Mouse (Mus musculus) forebrain, embryonic 10.5 days (tissue): ENCODE results near the gene Nav1. TPM values are rescaled to one million over a fixed set of nuclear protein-coding genes. Genes with fewer than 3 reads are reported as not detected.

Experiments used
- DNase-seq: peaks from one replicate; pipeline ENCODE4 v3.0.0-alpha.2; 2017; ENCODE audit warnings: low spot score; ENCODE audit errors: extremely low spot score
- H3K27ac ChIP-seq: fragments of 300-500 bp; sonication (generic); 2 replicates; pipeline ENCODE4 v1.5.1; 2016; ENCODE audit warnings: mild to moderate bottlenecking
- H3K27me3 ChIP-seq: fragments of 300-500 bp; sonication (generic); 2 replicates; pipeline ENCODE4 v1.6.1; 2016; ENCODE audit warnings: mild to moderate bottlenecking; ENCODE audit not compliant: poor library complexity, severe bottlenecking
- H3K36me3 ChIP-seq: fragments of 300-500 bp; sonication (generic); replicated peaks from 2 replicates; pipeline ENCODE4 v1.6.1; 2016; ENCODE audit warnings: mild to moderate bottlenecking, moderate library complexity
- H3K4me1 ChIP-seq: fragments of 300-500 bp; sonication (generic); 2 replicates; pipeline ENCODE4 v1.6.1; 2016
- H3K4me3 ChIP-seq: fragments of 300-500 bp; sonication (generic); 2 replicates; pipeline ENCODE4 v1.5.1; 2016; ENCODE audit warnings: mild to moderate bottlenecking, moderate library complexity
- H3K9me3 ChIP-seq: fragments of 300-500 bp; sonication (generic); 2 replicates; pipeline ENCODE4 v1.6.1; 2016; ENCODE audit warnings: mild to moderate bottlenecking, moderate library complexity
- WGBS: fragments of 180-500 bp; shearing (Covaris S2); methylation state at CpG from one replicate; pipeline ENCODE4 v1.1.7; 2016; 5-methylcytosine and 5-hydroxymethylcytosine counted together
- polyA plus RNA-seq: library from polyadenylated mRNA; unstranded; fragments of >200 nt; fragmentation: Nextera tagmentation; extraction: Ambion mirVana; gene quantifications from 2 replicates; pipeline ENCODE4 v1.2.1, GENCODE M21; 2016

Nav1 gene
- polyA plus RNA-seq, 1 experiment from 2014 or later: 25.3 TPM

DNA sequence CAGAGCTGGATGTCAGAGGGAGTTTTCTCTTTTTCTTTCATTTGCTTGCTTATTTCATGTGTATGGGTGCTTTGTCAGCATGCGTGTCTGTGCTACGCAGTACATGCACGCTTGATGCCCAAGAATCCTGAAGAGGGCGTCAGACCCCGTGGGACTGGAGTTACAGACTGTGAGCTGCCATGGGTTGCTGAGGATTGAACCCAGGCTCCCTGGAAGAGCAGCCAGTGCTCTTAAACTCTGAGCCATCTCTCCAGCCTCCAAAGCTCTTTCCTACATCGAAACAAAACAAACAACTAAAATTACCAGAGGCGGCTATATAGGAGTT is 131.6 kb downstream of the Nav1 start:
- H3K27me3 ChIP-seq: no peaks in the 10 kb centered on the region
- peak overlapping the region; percentile 58 for H3K27ac ChIP-seq
- peaks cover 13% of the 10 kb centered on the region for H3K4me1 ChIP-seq
- whole genome bisulfite sequencing: 91% methylated on average over 7 of the region's 7 CpGs
- no peak for DNase-seq
- no peaks in the 10 kb centered on the region for H3K9me3 ChIP-seq
- H3K4me3 ChIP-seq: no peak overlapping the region
- peaks cover 63% of the 10 kb centered on the region for H3K36me3 ChIP-seq

DNA sequence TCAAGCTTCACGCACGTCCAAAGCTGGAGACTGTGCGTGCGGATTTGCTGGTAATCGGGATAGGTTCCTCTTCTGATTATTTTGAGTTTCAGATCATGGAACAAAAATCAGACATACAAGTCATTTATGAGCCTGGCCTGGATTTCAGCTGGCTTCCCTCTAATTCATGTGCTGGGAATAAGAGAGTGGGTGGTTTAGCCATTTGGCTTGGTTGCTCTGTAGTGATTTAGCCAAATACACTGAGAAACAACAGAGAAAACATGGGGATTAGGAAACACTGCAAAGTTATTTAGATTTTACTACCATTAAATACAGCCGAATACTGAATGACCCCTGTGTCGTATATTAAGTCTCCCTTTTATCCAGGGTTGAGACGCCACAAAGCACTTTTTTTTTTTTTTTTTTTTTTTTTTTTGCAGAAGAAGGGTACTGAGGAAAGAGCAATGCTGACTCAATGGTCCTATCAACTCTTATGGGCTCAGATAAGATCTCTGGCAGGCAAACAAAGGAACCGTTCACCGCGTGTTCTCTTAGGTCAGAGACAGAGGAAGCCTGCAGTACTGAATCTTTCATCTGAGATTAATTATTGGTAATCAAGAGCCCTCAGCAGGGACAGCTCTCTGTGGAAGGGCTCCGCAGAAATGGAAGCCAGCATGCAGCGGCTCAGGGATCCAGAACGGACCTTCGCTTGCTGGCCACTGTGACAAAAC is 132.1 kb downstream of the Nav1 start:
- Histone ChIP-seq H3K9me3 (no peaks in the 10 kb centered on the region), H3K36me3 (peaks cover 66% of the 10 kb centered on the region), H3K4me3 (no peak overlapping the region), H3K27me3 (no peaks in the 10 kb centered on the region), H3K27ac (peak overlapping the region; percentile 58), H3K4me1 (peaks cover 13% of the 10 kb centered on the region)
- WGBS: 76% methylated on average over 15 of the region's 15 CpGs
- no peak for DNase-seq

DNA sequence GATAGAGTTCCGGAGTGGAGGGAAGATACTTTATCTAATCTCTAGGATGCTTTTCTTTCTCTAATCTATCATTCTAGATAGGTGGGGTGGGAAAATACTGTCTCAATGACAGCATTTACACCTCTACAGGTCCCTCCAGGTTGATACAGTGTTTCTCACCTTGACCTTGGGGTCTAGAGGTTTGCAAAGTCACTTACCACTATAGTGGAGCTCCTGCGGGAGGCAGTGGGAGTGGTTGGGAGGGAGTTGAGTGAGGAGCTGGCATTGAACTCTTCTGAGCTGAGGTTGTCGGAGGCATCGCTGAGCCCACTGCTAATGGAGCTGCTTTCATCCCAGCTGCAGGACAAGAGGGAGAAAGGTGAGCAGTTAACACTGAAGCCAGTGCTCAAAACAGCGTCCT is 134.6 kb downstream of the Nav1 start:
- Histone ChIP-seq H3K36me3 (peaks cover 68% of the 10 kb centered on the region), H3K4me1 (peaks cover 13% of the 10 kb centered on the region)

DNA sequence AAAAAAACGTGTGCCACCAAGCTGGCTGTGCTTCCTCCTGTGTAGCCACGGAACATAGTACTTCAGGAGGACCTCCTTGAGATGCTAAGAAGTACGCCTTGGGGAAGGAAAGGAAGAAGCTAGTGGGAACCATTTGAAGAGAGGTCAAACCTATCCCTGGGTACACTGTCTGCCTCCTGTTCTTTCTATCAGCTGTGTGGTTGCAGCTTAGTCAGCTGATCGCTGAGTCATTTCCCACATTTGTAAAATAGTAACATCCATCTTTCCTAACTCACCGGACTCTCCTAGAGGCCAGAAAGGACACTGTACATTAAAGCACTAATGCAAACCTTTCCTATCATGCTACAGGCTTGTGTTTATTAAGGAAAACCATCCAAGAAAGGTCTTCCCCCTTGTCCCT is 135.4 kb downstream of the Nav1 start:
- no peak overlapping the region for H3K4me3 ChIP-seq
- H3K27ac ChIP-seq: no peak overlapping the region
- DNase-seq: no peak
- H3K27me3 ChIP-seq: no peaks in the 10 kb centered on the region
- no peaks in the 10 kb centered on the region for H3K9me3 ChIP-seq
- H3K36me3 ChIP-seq: peaks cover 69% of the 10 kb centered on the region
- H3K4me1 ChIP-seq: peaks cover 13% of the 10 kb centered on the region
- 93% methylated on average over 5 of the region's 5 CpGs for WGBS

More for the DNA sequence above, 134.6 kb downstream of the Nav1 start:
- no peak overlapping the region for H3K27ac ChIP-seq
- no peaks in the 10 kb centered on the region for H3K27me3 ChIP-seq
- H3K4me3 ChIP-seq: no peak overlapping the region
- 91% methylated on average over 5 of the region's 5 CpGs for WGBS
- no peak for DNase-seq
- H3K9me3 ChIP-seq: no peaks in the 10 kb centered on the region

DNA sequence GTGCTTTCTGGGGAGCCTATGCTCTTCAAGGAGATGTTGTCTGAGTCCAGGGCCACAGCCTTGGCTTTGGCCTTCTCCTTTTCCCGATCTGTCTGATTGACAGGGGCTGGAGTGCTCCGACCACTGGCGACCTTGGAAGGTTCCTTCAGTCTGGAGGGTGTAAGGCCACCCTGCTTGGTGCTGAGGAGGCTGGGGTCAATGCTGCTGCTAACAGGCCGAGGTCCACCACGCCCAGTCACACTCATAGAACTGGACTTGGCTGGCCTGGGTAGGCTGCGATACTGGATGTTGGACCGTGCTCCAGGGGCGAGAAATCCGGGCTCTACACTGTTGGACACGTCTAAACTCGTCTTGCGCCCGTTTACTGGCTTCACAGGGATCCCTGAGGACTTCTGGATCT is 136.5 kb downstream of the Nav1 start:
- no peak overlapping the region for H3K4me3 ChIP-seq
- H3K4me1 ChIP-seq: peaks cover 6% of the 10 kb centered on the region
- WGBS: 95% methylated on average over 13 of the region's 13 CpGs
- H3K27me3 ChIP-seq: no peaks in the 10 kb centered on the region
- no peaks in the 10 kb centered on the region for H3K9me3 ChIP-seq
- H3K36me3 ChIP-seq: peaks cover 76% of the 10 kb centered on the region
- no peak for DNase-seq
- no peak overlapping the region for H3K27ac ChIP-seq

DNA sequence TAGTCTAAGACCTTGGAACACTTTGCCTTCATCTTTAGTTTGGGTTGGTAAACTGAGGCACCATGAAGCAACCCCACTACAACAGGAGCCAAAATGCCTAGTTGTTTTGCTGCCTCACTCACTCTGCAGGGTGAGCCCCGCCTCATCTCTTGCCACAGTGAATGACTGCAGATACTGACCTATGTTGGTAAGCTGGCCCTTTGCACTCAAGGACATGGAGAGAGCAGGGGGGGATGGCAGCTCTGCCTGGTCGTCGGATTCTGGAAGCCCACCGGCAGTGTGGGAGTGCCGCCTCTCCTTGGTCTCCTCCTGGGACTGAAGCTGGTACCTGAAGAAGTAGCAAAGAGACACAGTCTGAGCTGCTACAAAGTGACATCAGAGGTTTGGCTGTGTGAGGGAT is 139.6 kb downstream of the Nav1 start:
- Histone ChIP-seq H3K4me1 (no peaks in the 10 kb centered on the region), H3K27ac (no peak overlapping the region), H3K27me3 (no peaks in the 10 kb centered on the region), H3K9me3 (no peaks in the 10 kb centered on the region), H3K36me3 (peaks cover 100% of the 10 kb centered on the region), H3K4me3 (no peak overlapping the region)
- no peak for DNase-seq
- WGBS: 91% methylated on average over 5 of the region's 5 CpGs

DNA sequence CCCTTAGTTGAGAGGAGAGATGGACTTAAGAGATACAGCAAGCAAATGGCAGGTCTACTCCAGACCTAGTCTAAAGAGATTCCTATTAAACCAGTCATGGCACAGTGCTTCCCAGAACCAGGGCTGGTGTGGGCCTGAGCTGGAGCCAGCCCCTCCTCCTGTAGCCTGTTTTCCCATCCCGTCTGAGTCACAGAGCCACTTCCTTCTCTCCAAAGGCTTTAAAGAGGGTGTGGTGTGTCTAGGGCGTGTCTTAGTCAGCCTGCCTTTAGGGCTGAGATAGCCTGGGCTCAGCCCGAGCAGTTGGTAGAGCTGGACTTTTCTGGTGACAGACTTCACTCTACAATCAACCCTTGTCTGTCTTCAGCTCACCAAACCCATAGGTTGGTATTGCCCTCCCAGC is 140.2 kb downstream of the Nav1 start:
- H3K4me3 ChIP-seq: no peak overlapping the region
- no peak overlapping the region for H3K27ac ChIP-seq
- H3K27me3 ChIP-seq: no peaks in the 10 kb centered on the region
- no peak for DNase-seq
- 76% methylated on average over 3 of the region's 3 CpGs for WGBS
- peaks cover 100% of the 10 kb centered on the region for H3K36me3 ChIP-seq
- H3K9me3 ChIP-seq: no peaks in the 10 kb centered on the region
- no peaks in the 10 kb centered on the region for H3K4me1 ChIP-seq

DNA sequence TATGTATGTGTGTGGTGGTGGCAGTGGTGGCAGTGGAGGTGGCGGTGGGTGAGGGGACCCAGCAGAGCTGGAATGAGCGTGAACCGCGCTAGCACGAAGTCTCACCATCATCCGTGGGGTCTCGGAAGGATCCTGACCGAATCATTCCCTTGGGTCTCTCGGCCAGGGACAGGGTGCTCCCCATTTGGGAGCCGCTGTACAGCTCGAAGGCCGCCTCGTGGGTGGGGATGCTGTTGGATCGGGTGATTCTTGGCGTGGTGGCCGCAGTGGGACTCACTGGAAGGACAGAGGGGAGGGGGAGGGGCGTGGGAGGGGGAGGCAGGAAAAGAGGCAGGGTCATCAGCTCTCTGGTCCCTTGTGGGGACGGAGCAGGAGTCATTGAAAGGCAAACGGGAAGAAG is 141.4 kb downstream of the Nav1 start:
- Histone ChIP-seq H3K4me3 (no peak overlapping the region), H3K27me3 (no peaks in the 10 kb centered on the region), H3K36me3 (peaks cover 98% of the 10 kb centered on the region), H3K4me1 (no peaks in the 10 kb centered on the region), H3K9me3 (no peaks in the 10 kb centered on the region), H3K27ac (no peak overlapping the region)
- WGBS: 93% methylated on average over 18 of the region's 19 CpGs
- no peak for DNase-seq

DNA sequence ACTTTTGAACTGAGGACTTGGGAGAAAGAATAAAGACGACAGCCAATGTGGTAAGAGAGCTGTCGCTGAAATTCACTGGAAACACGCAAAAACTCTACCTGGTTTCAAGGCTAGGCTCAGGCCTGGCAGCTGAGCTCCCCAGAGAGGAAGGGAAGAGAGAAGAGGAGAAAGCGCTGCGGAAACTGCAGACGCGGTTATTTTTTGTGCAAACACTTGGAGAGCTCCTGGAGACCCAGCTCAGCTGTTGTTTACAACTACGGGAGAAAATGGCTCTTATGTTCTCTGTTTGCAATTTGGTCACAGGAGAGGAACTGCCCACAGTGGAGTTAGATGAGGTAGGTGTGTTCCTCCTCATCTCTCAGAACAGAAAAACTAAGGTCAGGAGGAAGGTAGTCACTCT is 144.4 kb downstream of the Nav1 start:
- Histone ChIP-seq H3K27me3 (no peaks in the 10 kb centered on the region), H3K4me3 (no peak overlapping the region), H3K4me1 (no peaks in the 10 kb centered on the region), H3K36me3 (peaks cover 98% of the 10 kb centered on the region), H3K27ac (no peak overlapping the region), H3K9me3 (no peaks in the 10 kb centered on the region)
- WGBS: 89% methylated on average over 8 of the region's 8 CpGs
- DNase-seq: no peak

DNA sequence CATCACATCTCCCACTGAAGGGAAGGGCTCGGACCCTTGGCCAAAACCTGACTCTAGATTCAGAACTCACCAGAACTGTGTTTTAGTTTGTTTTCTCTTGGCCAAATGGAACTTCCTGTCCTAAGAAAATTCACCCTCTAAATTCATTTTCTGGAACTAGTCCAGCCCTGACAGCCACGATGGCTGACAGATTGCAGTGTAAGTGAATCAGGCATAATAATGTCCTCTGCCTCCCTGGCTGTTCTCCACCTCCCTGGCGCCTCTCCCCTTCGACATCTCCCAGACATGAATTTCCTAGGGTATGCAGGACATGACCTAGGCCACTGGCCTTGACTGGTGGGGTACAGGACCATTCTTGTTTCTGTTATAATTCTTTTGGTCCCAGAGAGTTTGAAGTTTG is 144.8 kb downstream of the Nav1 start:
- no peak for DNase-seq
- no peak overlapping the region for H3K27ac ChIP-seq
- H3K27me3 ChIP-seq: no peaks in the 10 kb centered on the region
- H3K36me3 ChIP-seq: peaks cover 97% of the 10 kb centered on the region
- 95% methylated on average over 4 of the region's 4 CpGs for WGBS
- H3K4me3 ChIP-seq: no peak overlapping the region
- no peaks in the 10 kb centered on the region for H3K4me1 ChIP-seq
- H3K9me3 ChIP-seq: no peaks in the 10 kb centered on the region

DNA sequence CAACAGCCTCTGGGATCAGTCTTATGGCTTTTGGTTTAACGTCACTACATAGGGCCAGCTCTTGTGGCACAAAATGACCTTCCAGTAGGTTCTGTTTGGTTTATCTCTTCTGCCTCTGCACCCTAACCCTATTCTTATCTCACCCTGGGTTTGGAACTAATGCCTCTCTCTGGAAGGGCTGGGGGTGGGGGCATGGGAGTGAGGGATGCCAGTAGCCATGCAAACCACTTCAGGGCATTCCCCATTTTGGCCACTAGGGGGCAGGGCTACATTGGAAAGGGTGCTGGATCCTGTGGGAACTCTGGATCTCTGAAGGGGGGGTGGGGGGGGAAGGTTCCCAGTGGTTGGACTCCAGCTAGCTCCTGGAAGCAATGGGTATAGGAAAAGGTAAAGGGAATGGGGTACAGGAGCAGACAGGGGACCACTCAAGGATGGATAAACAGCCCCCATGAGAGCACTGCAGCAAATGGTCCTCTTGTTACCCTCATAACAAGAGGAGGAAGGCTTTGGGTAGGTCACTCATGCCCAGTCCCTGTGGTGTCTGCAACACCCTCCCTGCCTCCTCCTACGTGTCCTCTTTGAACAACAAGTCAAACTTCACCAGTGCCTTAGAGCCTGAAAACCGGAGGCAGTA is 145.9 kb downstream of the Nav1 start:
- DNase-seq: peak; percentile 67
- Histone ChIP-seq H3K27ac (no peak overlapping the region), H3K27me3 (no peaks in the 10 kb centered on the region), H3K36me3 (peaks cover 97% of the 10 kb centered on the region), H3K9me3 (no peaks in the 10 kb centered on the region), H3K4me1 (no peaks in the 10 kb centered on the region), H3K4me3 (no peak overlapping the region)
- 83% methylated on average over 3 of the region's 3 CpGs for WGBS

DNA sequence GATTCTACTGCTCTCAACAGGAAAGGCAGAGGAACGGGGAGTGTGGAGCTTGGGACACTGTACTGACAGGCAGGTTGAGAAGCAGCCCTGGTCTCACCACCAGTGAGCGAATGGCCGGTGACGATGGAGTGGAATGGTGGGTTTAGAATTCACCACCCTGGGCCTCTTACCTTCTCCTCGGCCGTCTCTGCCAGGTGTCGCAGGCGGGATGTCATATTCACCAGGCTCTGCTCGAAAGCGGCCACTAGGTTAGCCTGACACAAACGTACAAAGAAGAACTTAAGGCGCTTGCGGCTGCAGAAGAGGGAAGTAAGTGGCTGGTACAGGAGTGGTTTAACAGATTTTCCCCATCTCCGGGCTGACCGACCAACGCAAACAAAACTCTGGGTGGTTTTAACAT is 146.6 kb downstream of the Nav1 start:
- Histone ChIP-seq H3K27ac (no peak overlapping the region), H3K9me3 (no peaks in the 10 kb centered on the region), H3K4me3 (no peak overlapping the region), H3K27me3 (no peaks in the 10 kb centered on the region), H3K36me3 (peaks cover 97% of the 10 kb centered on the region), H3K4me1 (no peaks in the 10 kb centered on the region)
- no peak for DNase-seq
- 93% methylated on average over 16 of the region's 16 CpGs for WGBS

DNA sequence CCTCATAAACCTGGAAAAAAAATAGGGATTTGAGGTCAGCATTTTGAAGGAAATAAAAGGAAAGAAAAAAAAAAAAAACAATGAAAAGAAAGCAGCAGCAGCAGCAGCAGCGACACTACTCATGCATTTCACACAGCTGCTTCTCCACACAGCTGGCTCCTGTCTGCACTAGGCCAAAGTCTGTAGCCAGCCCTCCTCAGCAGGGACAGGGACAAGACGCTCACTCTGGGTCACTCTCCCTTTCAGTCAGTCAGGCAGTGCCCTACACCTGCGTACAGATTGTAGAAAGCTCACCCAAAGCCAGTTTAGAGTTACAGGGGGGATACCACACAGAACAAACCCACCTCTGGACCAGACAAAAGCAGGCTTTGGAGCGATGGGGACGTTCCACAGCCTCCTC is 149.2 kb downstream of the Nav1 start:
- Histone ChIP-seq H3K4me3 (no peak overlapping the region), H3K36me3 (peaks cover 97% of the 10 kb centered on the region), H3K9me3 (no peaks in the 10 kb centered on the region), H3K27ac (no peak overlapping the region), H3K27me3 (no peaks in the 10 kb centered on the region), H3K4me1 (no peaks in the 10 kb centered on the region)
- no peak for DNase-seq
- 95% methylated on average over 5 of the region's 5 CpGs for WGBS
